Mouse (Mus musculus): ENCODE measurements around the gene Eif4b.

Gene Eif4b

GRCm38 (mm10) chr15:102073559-102074069, at the start of gene Eif4b:
TSS of gene Eif4b (plus strand) at chr15:102073773.
- WGBS, result under 1% methylated on average over 58 of the region's 58 CpGs

- 75% methylated on average over 8 of the region's 8 CpGs for WGBS
Measured at GRCm38 (mm10) chr15:102023888-102024287, 49.7 kb upstream of the Eif4b start.

GRCm38 (mm10) chr15:102025136-102025872, 48.3 kb upstream of the Eif4b start:
- 47% methylated on average over 22 of the region's 22 CpGs for WGBS

- 39% methylated on average over 12 of the region's 12 CpGs for WGBS
Measured at GRCm38 (mm10) chr15:102026430-102026829, 47.1 kb upstream of the Eif4b start.

GRCm38 (mm10) chr15:102028040-102028439, 45.5 kb upstream of the Eif4b start, which contains the start of gene Krt18:
TSS of gene Krt18 (plus strand) at chr15:102028180.
- WGBS, result 7% methylated on average over 28 of the region's 28 CpGs

- WGBS, result 83% methylated on average over 16 of the region's 16 CpGs
Measured at GRCm38 (mm10) chr15:102034121-102035053, 39.2 kb upstream of the Eif4b start.

- 84% methylated on average over 4 of the region's 4 CpGs for WGBS
Measured at GRCm38 (mm10) chr15:102040277-102040676, 33.3 kb upstream of the Eif4b start.

GRCm38 (mm10) chr15:102041951-102042350, 31.6 kb upstream of the Eif4b start:
- 78% methylated on average over 7 of the region's 7 CpGs for WGBS

GRCm38 (mm10) chr15:102044745-102045144, 28.8 kb upstream of the Eif4b start:
- 89% methylated on average over 3 of the region's 3 CpGs for WGBS

GRCm38 (mm10) chr15:102045691-102046090, 27.9 kb upstream of the Eif4b start:
- WGBS, result 89% methylated on average over 10 of the region's 10 CpGs

GRCm38 (mm10) chr15:102048006-102048405, 25.6 kb upstream of the Eif4b start:
- WGBS, result 84% methylated on average over 6 of the region's 6 CpGs

GRCm38 (mm10) chr15:102051920-102052683, 21.5 kb upstream of the Eif4b start:
- WGBS, result 2% methylated on average over 29 of the region's 33 CpGs

GRCm38 (mm10) chr15:102056495-102057174, 16.9 kb upstream of the Eif4b start:
- WGBS, result 90% methylated on average over 15 of the region's 15 CpGs

- 3% methylated on average over 20 of the region's 20 CpGs for WGBS
Measured at GRCm38 (mm10) chr15:102065661-102066325, 7.8 kb upstream of the Eif4b start.

GRCm38 (mm10) chr15:102070476-102071467, 2.8 kb upstream of the Eif4b start:
- 70% methylated on average over 13 of the region's 13 CpGs for WGBS

GRCm38 (mm10) chr15:102072963-102073558, 512 bp upstream of the Eif4b start:
- 12% methylated on average over 6 of the region's 6 CpGs for WGBS

GRCm38 (mm10) chr15:102074070-102074731, 628 bp downstream of the Eif4b start:
- WGBS, result under 1% methylated on average over 56 of the region's 57 CpGs
